In genomic region chr6:18481781-18482180, GRCm38 (mm10) we compare ENCODE assay signal across 20 mouse cellular contexts. TPM values are rescaled to one million over a fixed set of nuclear protein-coding genes. Genes with fewer than 3 reads are reported as not detected.
"Had no signal": no experiment of that assay in that cellular context is flagged by ENCODE, and none has a peak within 500 bp of the region (broad histone marks: within the 10 kb centered on the region; RNA-seq: fewer than 3 reads in every experiment).

No protein-coding gene starts in this region.

- H3K4me1 ChIP-seq: liver, embryonic 13.5 days; midbrain, embryonic 12.5 days; neural tube, embryonic 12.5 days; neural tube, embryonic 15.5 days; stomach, embryonic 15.5 days had no signal

- H3K27ac ChIP-seq: left cerebral cortex, adult 2 months; liver, embryonic 13.5 days; midbrain, embryonic 12.5 days; midbrain, embryonic 15.5 days; neural tube, embryonic 12.5 days; neural tube, embryonic 15.5 days; stomach, embryonic 15.5 days had no signal

- H3K9me3 ChIP-seq: liver, embryonic 13.5 days; midbrain, embryonic 12.5 days; midbrain, embryonic 15.5 days; neural tube, embryonic 12.5 days; neural tube, embryonic 15.5 days; stomach, embryonic 15.5 days had no signal

- ATAC-seq: midbrain, embryonic 15.5 days had no signal

- DNase-seq: kidney, adult 9 months; kidney, postnatal 14 days; kidney, postnatal 4 days; layer of hippocampus, postnatal 36 days; liver, embryonic 13.5 days; lung, adult 2 months; lung, postnatal 14 days; lung, postnatal 4 days; retina, postnatal 1 day; right cerebral cortex, postnatal 25 days; spleen, adult 18-20 months; thymus, postnatal 25 days had no signal

- H3K36me3 ChIP-seq: liver, embryonic 13.5 days; midbrain, embryonic 12.5 days; midbrain, embryonic 15.5 days; neural tube, embryonic 12.5 days; stomach, embryonic 15.5 days had no signal

- H3K9ac ChIP-seq: liver, embryonic 13.5 days; midbrain, embryonic 12.5 days; midbrain, embryonic 15.5 days; neural tube, embryonic 12.5 days; neural tube, embryonic 15.5 days; stomach, embryonic 15.5 days had no signal

- H3K4me2 ChIP-seq: liver, embryonic 13.5 days; midbrain, embryonic 12.5 days; midbrain, embryonic 15.5 days; neural tube, embryonic 12.5 days; neural tube, embryonic 15.5 days; stomach, embryonic 15.5 days had no signal

- H3K27me3 ChIP-seq: liver, embryonic 13.5 days; midbrain, embryonic 12.5 days; midbrain, embryonic 15.5 days; neural tube, embryonic 12.5 days; neural tube, embryonic 15.5 days; stomach, embryonic 15.5 days had no signal

- H3K4me3 ChIP-seq: left cerebral cortex, adult 2 months; liver, embryonic 13.5 days; midbrain, embryonic 12.5 days; midbrain, embryonic 15.5 days; neural tube, embryonic 12.5 days; neural tube, embryonic 15.5 days; stomach, embryonic 15.5 days had no signal

RNA-seq across cellular contexts. Expression of gene Cttnbp2, which starts 32.9 kb away (rescaled TPM):
- total RNA-seq: megakaryocyte progenitor cell, adult 5-6 weeks; megakaryocyte-erythroid progenitor cell, adult 5-6 weeks had no signal
